Mouse (Mus musculus) C2C12 (cell line): ENCODE measurements around the gene Fuk.

Experiments
- CEBPB ChIP-seq: IDR thresholded peaks from one replicate; pipeline ENCODE4 v1.6.1; 2011; ENCODE audit warnings: low read depth, mild to moderate bottlenecking, control low read depth, moderate library complexity
- CTCF ChIP-seq: IDR thresholded peaks from one replicate; pipeline ENCODE4 v1.5.1; 2011; ENCODE audit not compliant: control insufficient read depth, insufficient read depth, insufficient read length
- MAX ChIP-seq: IDR thresholded peaks from one replicate; pipeline ENCODE4 v1.6.1; 2011; ENCODE audit warnings: mild to moderate bottlenecking, control low read depth
- MYOD1 ChIP-seq: IDR thresholded peaks from one replicate; pipeline ENCODE4 v1.6.1; 2011; ENCODE audit warnings: low read depth; ENCODE audit not compliant: control insufficient read depth, insufficient read length
- USF1 ChIP-seq: IDR thresholded peaks from one replicate; pipeline ENCODE4 v1.6.1; 2011; ENCODE audit warnings: low read depth, mild to moderate bottlenecking, control low read depth, moderate library complexity

DNA sequence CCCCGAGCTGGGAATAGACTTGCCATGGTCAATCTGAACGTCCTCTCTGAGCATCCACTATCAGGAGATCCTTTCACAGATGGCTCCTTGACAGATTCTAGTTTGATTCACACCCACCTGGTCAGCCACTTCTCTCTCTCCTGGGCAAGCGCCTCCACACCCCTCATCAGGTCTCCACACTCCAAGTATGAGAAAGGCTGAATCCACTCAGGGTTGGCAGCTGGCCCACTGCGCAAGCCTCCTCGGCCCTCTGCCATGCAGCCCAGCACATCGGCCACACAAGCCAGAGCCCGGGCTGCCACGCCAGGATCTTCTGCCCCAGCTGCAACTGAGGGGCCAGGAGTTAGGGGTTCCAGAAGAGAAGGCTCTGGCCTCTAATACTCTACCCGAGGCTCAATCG, 14.7 kb downstream of the Fuk start:
- TF ChIP-seq CTCF = no peak
- no peak for TF ChIP-seq MYOD1
- TF ChIP-seq USF1 = no peak
- TF ChIP-seq MAX = no peak
- no peak for TF ChIP-seq CEBPB
